ENCODE assay signal across 8 mouse cellular contexts in genomic region chr5:50057612-50058420, GRCm38 (mm10). TPM values are rescaled to one million over a fixed set of nuclear protein-coding genes. Genes with fewer than 3 reads are reported as not detected.
A peak's percentile ranks its signal among the peaks of the same experiment; 100 is the strongest.
DNase-seq lines count a peak whose midpoint lies in the region; ATAC-seq and TF ChIP-seq lines count a peak whose summit lies in the region.

No protein-coding gene starts in this region.

- no peaks in the 10 kb centered on the region for H3K36me3 ChIP-seq in testis, adult 2 months (ENCODE audit: control insufficient read depth, insufficient read depth, low read length)
- no peaks in the 10 kb centered on the region for H3K36me3 ChIP-seq in embryonic facial prominence, embryonic 13.5 days
- no peaks in the 10 kb centered on the region for H3K36me3 ChIP-seq in hindbrain, embryonic 14.5 days (replicated peaks; ENCODE audit: control insufficient read depth, insufficient read depth)

- peak; percentile 27; the same call in 1 of the 2 replicates for ATAC-seq in embryonic facial prominence, embryonic 13.5 days (ENCODE audit: insufficient number of reproducible peaks, insufficient read depth, low FRiP score, low TSS enrichment, low read depth)
- no peak; the same call in 1 of the 2 replicates for ATAC-seq in hindbrain, embryonic 14.5 days (ENCODE audit: low FRiP score)
- peak; percentile 19 for ATAC-seq in megakaryocyte progenitor cell, adult 5-6 weeks (replicated peaks; ENCODE audit: poor library complexity)

- no peaks in the 10 kb centered on the region for H3K9me3 ChIP-seq in embryonic facial prominence, embryonic 13.5 days
- H3K9me3 ChIP-seq in hindbrain, embryonic 14.5 days (ENCODE audit: control insufficient read depth, low read length) = no peaks in the 10 kb centered on the region

- no peak for DNase-seq in testis, postnatal 14 days (ENCODE audit: low spot score)
- no peak for DNase-seq in hindbrain, embryonic 14.5 days (ENCODE audit: low spot score)
- no peak for DNase-seq in thymus, postnatal 4 days
- DNase-seq in gastrocnemius, postnatal 10 days = no peak
- DNase-seq in urinary bladder, postnatal 10 days (ENCODE audit: low spot score) = no peak

- H3K9ac ChIP-seq in embryonic facial prominence, embryonic 13.5 days = peak overlapping the region; percentile 99
- H3K9ac ChIP-seq in hindbrain, embryonic 14.5 days = peak overlapping the region; percentile 90

- H3K27ac ChIP-seq in testis, adult 2 months (ENCODE audit: control insufficient read depth, insufficient read depth, low read depth, low read length) = peak overlapping the region; percentile 59
- H3K27ac ChIP-seq in embryonic facial prominence, embryonic 13.5 days = peak overlapping the region; percentile 95
- H3K27ac ChIP-seq in hindbrain, embryonic 14.5 days = peak overlapping the region; percentile 78; the same call in 1 of the 2 replicates

- peak overlapping the region; percentile 71 for H3K4me2 ChIP-seq in embryonic facial prominence, embryonic 13.5 days
- peak overlapping the region; percentile 74 for H3K4me2 ChIP-seq in hindbrain, embryonic 14.5 days (replicated peaks)

- WGBS in embryonic facial prominence, embryonic 13.5 days = 1% methylated on average over 26 of the region's 26 CpGs
- WGBS in hindbrain, embryonic 14.5 days = 2% methylated on average over 26 of the region's 26 CpGs

- TF ChIP-seq CTCF in testis, adult 2 months (IDR thresholded peaks at IDR 0.05; ENCODE audit: control insufficient read depth, insufficient read depth, insufficient replicate concordance, low read depth, low read length) = no peak

- peaks cover 10% of the 10 kb centered on the region for H3K4me1 ChIP-seq in testis, adult 2 months (ENCODE audit: control insufficient read depth, insufficient read depth, low read length)
- H3K4me1 ChIP-seq in embryonic facial prominence, embryonic 13.5 days = peaks cover 44% of the 10 kb centered on the region
- H3K4me1 ChIP-seq in hindbrain, embryonic 14.5 days (replicated peaks; ENCODE audit: control insufficient read depth, insufficient read depth, low read length) = peaks cover 20% of the 10 kb centered on the region

- peak overlapping the region; percentile 92 for H3K4me3 ChIP-seq in testis, adult 2 months (ENCODE audit: control insufficient read depth, low read depth, low read length)
- H3K4me3 ChIP-seq in embryonic facial prominence, embryonic 13.5 days = peak overlapping the region; percentile 98
- peak overlapping the region; percentile 68 for H3K4me3 ChIP-seq in hindbrain, embryonic 14.5 days (replicated peaks; ENCODE audit: low read length)

- no peak for TF ChIP-seq POLR2A in testis, adult 2 months (IDR thresholded peaks at IDR 0.05; ENCODE audit: control insufficient read depth, low read depth, low read length)

- no peaks in the 10 kb centered on the region; the same call in 1 of the 2 replicates for H3K27me3 ChIP-seq in testis, adult 2 months (ENCODE audit: control insufficient read depth, insufficient read depth, low read length)
- H3K27me3 ChIP-seq in embryonic facial prominence, embryonic 13.5 days = no peaks in the 10 kb centered on the region
- H3K27me3 ChIP-seq in hindbrain, embryonic 14.5 days (ENCODE audit: control insufficient read depth, insufficient read depth, low read length) = no peaks in the 10 kb centered on the region

RNA-seq across cellular contexts. Expression of gene Adgra3, which starts 1.0 kb away (rescaled TPM):
- 7.5 and 10.2 TPM in 2 replicates for polyA plus RNA-seq in testis, adult 2 months (2012; rRNA removed)
- 39.7 and 42.0 TPM in 2 replicates for polyA plus RNA-seq in embryonic facial prominence, embryonic 13.5 days (2015; fragmentation: Nextera tagmentation; extraction: Ambion mirVana)
- 22.0 and 23.9 TPM in 2 replicates for polyA plus RNA-seq in hindbrain, embryonic 14.5 days (2014; fragmentation: Nextera tagmentation; extraction: Ambion mirVana)
- total RNA-seq in megakaryocyte progenitor cell, adult 5-6 weeks (2015) = 5.4 and 7.4 TPM in 2 replicates
- 4.0 and 4.7 TPM in 2 replicates for total RNA-seq in megakaryocyte progenitor cell, adult 5-6 weeks (2017)
- total RNA-seq in gastrocnemius, postnatal 10 days (2021) = 10 to 100 TPM; 19.9 to 29.2 TPM
